Mouse (Mus musculus) bone marrow, adult 2 months (tissue): ENCODE data around the gene Phlda1. TPM values are rescaled to one million over a fixed set of nuclear protein-coding genes. Genes with fewer than 3 reads are reported as not detected.

Experiments
- H3K27ac ChIP-seq: fragments of 200-500 bp; 2 replicates; pipeline ENCODE4 v1.5.1; 2012; ENCODE audit warnings: low read depth, mild to moderate bottlenecking, control low read depth, inconsistent platforms, low read length; ENCODE audit not compliant: control insufficient read depth, poor library complexity, insufficient read depth
- H3K4me1 ChIP-seq: fragments of 200-500 bp; 2 replicates; pipeline ENCODE4 v1.6.1; 2011; ENCODE audit warnings: low read length; ENCODE audit not compliant: control insufficient read depth, insufficient read depth
- H3K4me3 ChIP-seq: fragments of 200-500 bp; replicated peaks from 2 replicates; pipeline ENCODE3; 2011; ENCODE audit warnings: mild to moderate bottlenecking, low read depth, low read length, control low read depth; ENCODE audit not compliant: control insufficient read depth
- CTCF ChIP-seq: fragments of 200-500 bp; IDR thresholded peaks from 2 replicates; pipeline ENCODE4 v1.5.1; 2011; ENCODE audit warnings: low read length, control low read depth; ENCODE audit not compliant: control insufficient read depth, insufficient read depth
- POLR2A ChIP-seq: fragments of 200-500 bp; IDR thresholded peaks from 2 replicates; pipeline ENCODE4 v1.6.1; 2011; ENCODE audit warnings: low read depth, mild to moderate bottlenecking, control low read depth, low read length, borderline replicate concordance; ENCODE audit not compliant: control insufficient read depth
- WGBS: fragments of 180-500 bp; shearing (Covaris S2); methylation state at CpG from one replicate; pipeline ENCODE4 v1.1.7; 2018; 5-methylcytosine and 5-hydroxymethylcytosine counted together
- polyA plus RNA-seq: library from polyadenylated mRNA; stranded (reverse); fragments of >200 nt; gene quantifications from 2 replicates; pipeline ENCODE4 v1.2.4, GENCODE M21; 2011; ENCODE audit warnings: low replicate concordance; ENCODE audit not compliant: missing spikeins, insufficient read depth, insufficient read length

Phlda1 gene
- polyA plus RNA-seq, 1 experiment, result 14.9 TPM

DNA sequence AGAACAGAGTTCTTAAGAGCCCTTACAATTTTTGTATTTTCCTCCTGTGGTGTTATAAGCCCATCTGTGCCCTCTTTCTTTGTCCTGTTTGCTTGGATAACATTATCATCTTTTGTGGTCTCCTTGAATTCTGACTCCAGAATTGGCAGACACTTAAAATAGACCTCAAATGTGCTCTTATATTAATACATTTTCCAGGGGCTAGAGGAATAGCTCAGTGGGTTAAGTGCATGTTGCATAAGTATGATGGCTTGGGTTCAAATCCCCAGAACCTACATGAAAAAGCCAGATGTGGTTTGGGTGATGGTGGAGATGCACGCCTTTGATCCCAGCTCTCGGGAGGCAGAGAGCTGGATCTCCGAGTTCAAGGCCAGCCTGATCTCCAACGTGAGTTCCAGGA lies 38.2 kb downstream of the Phlda1 start:
- TF ChIP-seq CTCF (no peak), POLR2A (no peak)
- no peak overlapping the region for H3K27ac ChIP-seq
- peaks cover 7% of the 10 kb centered on the region for H3K4me1 ChIP-seq
- 84% methylated on average over 4 of the region's 4 CpGs for WGBS
- H3K4me3 ChIP-seq, result no peak overlapping the region

DNA sequence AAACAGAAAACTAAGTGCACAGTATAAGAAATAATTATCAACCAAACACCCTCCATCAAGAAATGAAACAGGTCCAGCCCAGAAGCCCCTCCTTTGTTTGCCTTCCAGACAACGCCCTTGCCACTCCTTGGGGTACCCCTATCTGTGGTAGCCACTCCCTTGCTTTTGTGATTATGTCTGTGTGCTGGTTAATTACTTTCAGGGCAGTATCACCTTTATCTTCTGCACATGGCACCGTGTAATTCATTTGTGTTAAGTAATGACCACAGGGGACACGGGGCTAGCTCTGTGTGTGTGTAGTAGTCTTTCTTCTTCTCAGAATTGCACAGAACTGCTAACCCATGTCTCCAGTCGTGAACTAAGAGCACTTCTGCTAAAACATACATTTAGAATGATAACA lies 39.6 kb downstream of the Phlda1 start:
- peaks cover 5% of the 10 kb centered on the region for H3K4me1 ChIP-seq
- TF ChIP-seq CTCF (no peak), POLR2A (no peak)
- 58% methylated on average over 4 of the region's 4 CpGs for WGBS

DNA sequence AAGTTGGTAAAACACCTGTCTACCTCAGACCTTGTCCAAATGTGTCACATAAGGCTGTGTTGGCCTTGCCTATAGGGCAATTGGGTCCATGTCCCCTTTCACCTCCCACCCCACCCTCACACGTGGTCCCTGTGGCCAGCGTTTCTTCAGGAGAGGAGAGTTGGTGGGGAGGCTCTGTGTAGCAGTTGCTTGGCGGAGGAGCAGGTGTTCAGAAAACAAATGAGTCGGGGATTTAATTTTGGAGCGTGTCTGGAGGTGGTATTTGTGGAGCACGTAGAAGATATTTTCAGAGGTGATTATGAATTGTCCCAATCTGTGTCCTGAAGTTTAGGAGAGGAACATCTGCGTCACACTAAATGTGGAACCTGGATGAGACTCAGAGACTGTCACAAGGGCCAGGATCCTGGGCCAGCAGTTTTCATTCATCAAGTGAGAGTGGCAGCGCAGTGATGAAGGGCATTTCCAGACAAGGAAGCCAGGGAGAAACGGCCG lies 41.8 kb downstream of the Phlda1 start:
- H3K4me1 ChIP-seq, result peaks cover 5% of the 10 kb centered on the region
- TF ChIP-seq CTCF (no peak), POLR2A (no peak)
- WGBS, result 65% methylated on average over 10 of the region's 10 CpGs
- H3K27ac ChIP-seq, result no peak overlapping the region
- H3K4me3 ChIP-seq, result no peak overlapping the region

More for the DNA sequence above, 39.6 kb downstream of the Phlda1 start:
- Histone ChIP-seq H3K4me3 (no peak overlapping the region), H3K27ac (no peak overlapping the region)

DNA sequence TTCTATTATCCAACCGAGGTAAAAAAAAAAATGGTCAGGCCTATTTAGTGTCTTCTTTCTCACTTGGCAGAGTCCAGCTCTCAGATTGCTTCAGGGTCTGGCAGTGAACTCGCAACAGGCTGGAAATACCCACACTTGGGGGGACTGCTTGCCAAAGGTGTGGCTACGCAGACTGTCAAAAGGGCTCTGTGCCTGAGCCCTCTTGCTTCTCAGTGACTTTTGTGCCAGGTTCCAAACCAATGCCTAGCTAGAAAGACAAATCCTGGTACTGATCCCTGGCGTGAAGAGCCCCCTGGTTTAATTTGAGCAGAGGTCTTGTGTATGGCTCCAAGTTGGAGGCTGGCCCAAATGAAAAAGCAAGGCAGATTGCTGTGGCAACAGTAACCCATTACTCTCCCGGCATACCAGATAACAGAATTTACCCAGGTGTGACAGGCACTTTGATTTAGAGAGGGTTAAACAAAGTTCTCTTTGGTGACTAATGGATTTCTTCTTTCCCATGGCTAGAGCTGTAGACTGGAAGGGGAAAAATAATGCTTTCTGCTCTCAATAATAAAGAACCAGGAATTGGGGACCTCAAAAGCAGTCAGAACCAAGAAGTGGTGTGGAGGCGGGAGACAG lies 44.1 kb downstream of the Phlda1 start:
- no peak overlapping the region for H3K27ac ChIP-seq
- TF ChIP-seq CTCF (no peak), POLR2A (no peak)
- WGBS, result 78% methylated on average over 6 of the region's 6 CpGs

GRCm38 (mm10) chr10:111553695-111554094 lies 47.6 kb downstream of the Phlda1 start:
- Histone ChIP-seq H3K27ac (no peak overlapping the region), H3K4me1 (peaks cover 1% of the 10 kb centered on the region; the same call in 1 of the 2 replicates), H3K4me3 (no peak overlapping the region)
- no peak for TF ChIP-seq POLR2A
- no peak for TF ChIP-seq CTCF
- WGBS, result 85% methylated on average over 7 of the region's 7 CpGs

More for the DNA sequence above, 44.1 kb downstream of the Phlda1 start:
- no peak overlapping the region for H3K4me3 ChIP-seq
- peaks cover 2% of the 10 kb centered on the region; the same call in 1 of the 2 replicates for H3K4me1 ChIP-seq

DNA sequence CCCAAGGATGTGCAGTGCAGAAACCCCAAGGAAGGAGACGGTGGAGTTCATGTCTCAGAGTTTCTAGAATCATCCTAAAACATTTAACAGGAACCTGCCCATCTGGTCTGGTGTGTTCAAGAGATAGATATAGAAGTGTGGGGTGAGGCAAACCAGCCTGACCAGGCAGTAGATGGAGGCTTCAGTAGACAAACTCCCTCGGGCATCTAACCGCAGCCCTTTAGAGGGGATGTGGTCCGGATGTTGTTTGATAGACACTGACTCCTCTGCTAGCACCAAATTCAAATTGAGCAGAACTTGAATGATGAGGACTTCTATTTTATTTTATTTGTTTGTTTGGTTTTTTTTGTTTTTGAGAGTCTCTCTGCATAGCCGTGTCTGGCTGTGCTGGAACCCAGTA lies 48.6 kb downstream of the Phlda1 start:
- H3K4me1 ChIP-seq, result peaks cover 1% of the 10 kb centered on the region; the same call in 1 of the 2 replicates
- TF ChIP-seq CTCF, result no peak
- no peak for TF ChIP-seq POLR2A

GRCm38 (mm10) chr10:111558211-111558610 lies 52.1 kb downstream of the Phlda1 start:
- Histone ChIP-seq H3K4me1 (peaks cover 1% of the 10 kb centered on the region; the same call in 1 of the 2 replicates), H3K27ac (no peak overlapping the region), H3K4me3 (no peak overlapping the region)
- TF ChIP-seq POLR2A (no peak), CTCF (no peak)
- 75% methylated on average over 5 of the region's 5 CpGs for WGBS

More for the DNA sequence above, 48.6 kb downstream of the Phlda1 start:
- Histone ChIP-seq H3K4me3 (no peak overlapping the region), H3K27ac (no peak overlapping the region)
- WGBS, result 71% methylated on average over 5 of the region's 5 CpGs

Other genes with a start within 250 kb of the Phlda1 start
- not detected in 2 replicates for gene Bbs10, start 207.6 kb upstream of the Phlda1 start, polyA plus RNA-seq
- gene Nap1l1, start 33.1 kb upstream of the Phlda1 start, polyA plus RNA-seq, result 243 and 309 TPM in 2 replicates